Mouse (Mus musculus): ENCODE data around the gene Gab2.
A peak's percentile ranks its signal among the peaks of the same experiment; 100 is the strongest.

Gene Gab2

DNA sequence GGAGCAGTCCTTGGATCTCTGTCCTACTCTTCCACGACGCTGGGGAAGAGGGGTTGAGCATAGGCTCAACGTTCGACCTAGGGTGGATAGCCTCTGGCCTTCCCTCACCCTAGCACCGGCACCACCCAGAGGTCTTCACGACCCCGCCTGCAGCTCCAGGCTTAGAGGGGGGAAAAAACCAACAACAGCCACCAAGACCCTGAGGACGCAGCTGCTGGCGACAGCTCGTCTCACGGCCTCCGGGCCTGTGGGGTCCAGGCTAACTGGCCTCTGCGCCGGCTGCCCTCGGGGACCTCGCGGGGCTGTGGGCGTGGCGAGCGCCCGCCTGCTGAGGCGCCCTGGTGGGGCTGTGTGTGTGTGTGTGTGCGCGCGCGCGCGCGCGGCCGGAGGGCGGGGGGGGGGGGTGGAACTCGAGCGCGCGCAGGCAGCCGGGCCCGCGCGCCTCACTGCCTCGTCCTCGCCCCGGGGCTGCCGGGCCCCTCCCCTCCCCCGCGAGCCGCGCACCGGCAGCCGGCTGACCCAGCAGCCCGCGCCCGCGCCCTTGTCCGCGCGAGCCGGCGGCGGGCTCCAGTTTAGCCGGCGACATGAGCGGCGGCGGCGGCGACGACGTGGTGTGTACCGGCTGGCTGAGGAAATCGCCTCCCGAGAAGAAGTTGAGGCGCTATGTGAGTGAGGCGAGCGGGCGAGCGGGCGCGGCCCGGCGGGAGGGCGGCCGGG lies at the start of gene Gab2:
TSS of gene Gab2 (plus strand) at position 345 of the 717 bp plus-strand sequence.
- peak; percentile 69 for DNase-seq (ENCODE audit: low read depth, low spot score)

DNA sequence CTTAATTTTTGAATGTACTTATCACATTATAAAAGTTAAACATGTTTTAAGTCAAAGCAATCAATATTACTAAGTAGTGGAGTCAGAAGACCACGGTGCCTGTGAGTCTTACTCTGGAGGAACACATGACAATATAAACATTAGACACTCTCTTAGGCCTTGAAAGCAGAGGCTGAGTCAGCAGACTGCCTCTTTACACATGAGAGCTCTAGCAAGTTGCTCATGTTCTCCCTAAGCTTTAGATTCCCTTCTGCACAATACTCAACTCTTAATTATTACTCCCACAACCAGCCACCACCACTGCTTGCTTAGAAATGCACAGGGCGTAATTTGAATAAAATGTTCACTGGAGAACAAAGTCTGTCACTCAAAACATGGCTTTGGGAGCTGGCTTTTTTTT lies 49.0 kb upstream of the Gab2 start:
- peak; percentile 66 for DNase-seq (ENCODE audit: low read depth, low spot score)

DNA sequence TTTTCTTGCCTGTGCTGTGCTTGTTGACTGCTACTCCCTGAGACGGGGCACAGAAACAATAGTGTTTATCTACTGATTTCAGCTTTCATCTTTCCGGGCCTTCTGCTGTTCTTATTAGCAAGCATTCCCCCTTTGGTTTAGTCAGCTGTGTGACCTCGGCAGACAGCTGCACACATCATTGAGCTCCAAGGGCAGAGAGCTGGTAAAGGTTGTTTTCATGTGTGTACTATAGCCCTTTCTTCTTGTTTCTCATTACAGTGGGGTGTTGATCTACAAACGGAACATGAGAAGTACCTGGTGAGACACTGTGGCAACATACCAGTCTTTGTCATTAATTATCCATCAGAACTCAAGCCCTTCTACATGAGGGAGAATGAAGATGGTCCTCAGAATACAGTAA lies 41.7 kb upstream of the Gab2 start:
- DNase-seq (ENCODE audit: low read depth, low spot score): no peak

DNA sequence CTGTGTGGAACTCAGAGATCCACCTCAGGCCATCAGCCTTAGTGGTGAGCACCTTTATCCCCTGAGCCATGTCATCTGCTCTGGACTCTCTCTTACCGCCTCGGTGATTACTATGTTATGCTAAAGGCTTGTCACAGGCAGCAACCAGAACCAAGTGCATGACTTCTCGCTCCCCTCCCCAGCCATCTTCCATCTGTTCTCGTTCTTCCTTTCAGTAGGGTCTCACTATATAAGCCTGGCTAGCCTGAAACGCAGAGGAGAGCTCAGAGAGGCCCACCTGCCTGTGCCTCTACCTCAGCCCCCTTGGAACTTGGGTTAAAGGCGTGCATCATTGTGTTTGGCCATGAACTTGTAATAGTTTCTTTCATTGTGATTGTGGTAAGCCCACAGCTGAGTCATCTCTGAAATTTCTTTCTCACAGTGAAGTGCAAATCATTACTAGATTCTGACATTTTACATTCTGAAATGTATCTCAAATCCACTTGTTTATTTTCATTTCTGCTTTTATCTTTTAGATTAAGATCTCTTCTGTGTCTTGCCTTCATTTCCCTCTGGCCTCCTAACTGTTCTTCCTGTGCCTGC lies 39.4 kb upstream of the Gab2 start:
- no peak for DNase-seq (ENCODE audit: low read depth, low spot score)

DNA sequence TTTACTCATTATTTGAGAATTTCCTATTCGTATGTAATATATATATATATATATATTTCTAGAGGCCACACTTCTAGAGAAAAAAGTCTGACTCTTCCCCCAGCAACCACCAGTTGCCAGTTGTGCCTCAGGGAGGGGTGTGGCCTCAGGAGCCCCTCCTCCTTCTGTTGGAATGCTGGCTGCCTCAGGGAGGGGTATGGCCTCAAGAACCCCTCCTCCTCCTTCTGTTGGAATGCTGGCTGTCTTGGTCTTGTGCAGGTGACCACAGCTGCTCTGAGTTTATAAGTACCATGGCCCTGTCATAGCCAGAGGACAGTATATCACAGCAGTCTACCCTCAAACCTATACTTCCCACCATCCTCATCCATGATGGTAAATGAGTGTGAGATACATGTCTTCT lies 38.4 kb upstream of the Gab2 start:
- no peak for DNase-seq (ENCODE audit: low read depth, low spot score)

DNA sequence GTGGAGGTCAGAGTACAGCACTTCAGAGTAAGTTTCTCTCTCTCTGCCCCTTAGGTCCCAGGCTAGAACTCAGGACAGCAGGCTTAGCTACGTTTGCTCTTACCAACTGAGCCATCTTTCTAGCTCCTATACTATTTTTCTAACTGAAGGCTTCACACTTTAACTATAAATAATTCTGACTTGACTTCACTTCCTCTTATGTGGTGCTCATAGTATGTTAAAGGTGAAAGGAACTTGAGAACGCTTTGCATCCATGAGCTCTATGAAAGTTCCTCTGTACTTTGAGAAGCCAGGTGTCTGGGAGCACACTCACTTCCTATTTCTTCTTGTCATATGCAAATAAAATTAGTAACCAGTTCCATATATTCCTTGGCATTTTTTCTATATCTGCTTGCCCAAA lies 20.4 kb upstream of the Gab2 start:
- no peak for DNase-seq (ENCODE audit: low read depth, low spot score)

DNA sequence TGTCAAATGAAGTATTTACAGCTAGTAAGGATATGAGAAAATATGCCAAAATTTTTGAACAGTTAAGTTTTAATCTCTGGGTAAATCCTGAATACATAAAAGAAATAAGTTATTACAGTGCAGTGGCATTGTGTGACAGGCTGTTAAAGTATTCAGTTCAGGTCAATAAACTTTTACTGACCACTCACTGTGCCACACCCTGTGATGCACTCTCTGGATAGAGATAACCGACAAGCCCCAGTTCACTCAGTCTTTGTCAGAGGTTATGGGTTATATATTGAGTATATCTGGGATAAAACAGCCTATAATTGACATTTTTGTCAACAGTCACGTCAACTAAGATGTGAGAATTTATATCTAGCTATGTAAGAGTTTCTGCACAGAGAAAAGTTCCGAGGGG lies 9.9 kb upstream of the Gab2 start:
- DNase-seq (ENCODE audit: low read depth, low spot score): no peak

DNA sequence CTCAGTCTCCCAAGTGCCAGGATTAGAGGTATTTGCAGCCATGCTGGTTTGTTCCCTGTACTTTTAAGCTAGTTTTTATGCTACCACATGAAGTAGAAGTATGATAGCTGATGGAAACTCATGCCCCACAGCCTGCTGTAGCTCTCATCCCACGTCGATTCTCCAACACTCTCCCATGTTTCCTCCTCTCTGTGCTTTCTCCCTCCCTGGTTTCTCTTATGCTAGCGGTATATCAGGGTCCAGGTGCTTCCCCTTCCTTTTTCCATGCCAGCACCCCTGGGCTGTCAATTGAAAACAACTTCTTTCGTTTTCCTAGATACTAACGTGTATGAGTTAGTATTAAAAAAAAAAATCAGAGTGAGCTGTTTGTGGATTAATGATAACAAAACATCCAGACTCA lies 9.3 kb upstream of the Gab2 start:
- DNase-seq (ENCODE audit: low read depth, low spot score): no peak

DNA sequence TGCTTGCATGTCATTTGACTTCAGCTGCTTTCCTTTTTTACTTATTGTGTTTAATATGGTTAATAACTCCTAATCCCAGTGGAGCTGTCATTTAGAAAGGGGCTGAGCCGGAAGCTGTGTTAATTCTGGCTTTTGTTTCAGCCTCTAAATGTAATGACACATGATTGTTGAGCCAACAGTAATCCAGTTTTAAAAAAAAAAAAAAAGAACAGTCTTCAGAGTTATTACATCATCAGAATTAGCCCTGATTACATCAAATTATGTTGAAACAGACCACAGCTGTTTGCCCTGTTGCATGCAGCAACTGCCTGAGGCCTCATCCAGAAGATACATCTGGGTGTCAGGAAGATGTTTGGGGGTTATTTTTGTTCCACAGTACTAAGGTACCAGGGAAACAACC lies 6.4 kb upstream of the Gab2 start:
- no peak for DNase-seq (ENCODE audit: low read depth, low spot score)

DNA sequence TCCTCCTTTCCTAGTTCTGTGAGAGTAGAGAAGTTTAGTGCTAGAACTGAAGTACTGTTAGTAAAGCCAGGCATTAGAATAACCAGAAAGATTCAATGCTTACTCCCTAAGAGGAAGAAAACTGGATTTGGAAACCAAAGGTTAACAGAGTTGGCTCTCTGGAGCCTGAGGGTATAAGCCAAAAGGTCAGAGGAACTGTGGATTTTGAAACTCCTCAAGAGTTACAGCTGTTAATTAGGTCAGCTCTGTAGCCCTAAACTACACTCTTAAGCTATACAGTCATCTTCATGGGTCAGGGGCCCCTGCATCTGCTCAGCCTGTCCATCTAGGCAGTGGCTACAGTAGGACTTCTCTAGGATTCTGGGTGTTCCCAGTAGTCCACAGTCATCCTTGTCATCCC lies 4.4 kb upstream of the Gab2 start:
- no peak for DNase-seq (ENCODE audit: low read depth, low spot score)

DNA sequence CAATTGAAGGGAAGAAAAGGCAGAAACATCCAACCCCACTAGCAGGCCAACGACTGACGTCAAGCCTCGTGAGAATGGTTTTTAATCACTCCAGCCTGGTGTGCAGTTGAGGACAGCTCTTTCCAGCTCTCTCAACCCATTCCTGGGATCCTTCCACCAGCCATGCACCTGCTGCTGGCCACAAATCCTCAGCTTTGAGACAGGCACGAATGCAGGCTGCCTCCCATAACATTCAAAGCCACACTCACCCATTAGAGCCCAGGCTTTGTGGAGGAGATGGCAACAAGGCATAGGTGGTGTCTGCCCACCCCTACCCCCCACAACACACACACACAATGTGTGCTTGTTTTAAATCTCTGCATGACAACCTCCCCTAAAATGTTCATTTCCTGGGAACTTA lies 2.7 kb upstream of the Gab2 start:
- DNase-seq (ENCODE audit: low read depth, low spot score): no peak

DNA sequence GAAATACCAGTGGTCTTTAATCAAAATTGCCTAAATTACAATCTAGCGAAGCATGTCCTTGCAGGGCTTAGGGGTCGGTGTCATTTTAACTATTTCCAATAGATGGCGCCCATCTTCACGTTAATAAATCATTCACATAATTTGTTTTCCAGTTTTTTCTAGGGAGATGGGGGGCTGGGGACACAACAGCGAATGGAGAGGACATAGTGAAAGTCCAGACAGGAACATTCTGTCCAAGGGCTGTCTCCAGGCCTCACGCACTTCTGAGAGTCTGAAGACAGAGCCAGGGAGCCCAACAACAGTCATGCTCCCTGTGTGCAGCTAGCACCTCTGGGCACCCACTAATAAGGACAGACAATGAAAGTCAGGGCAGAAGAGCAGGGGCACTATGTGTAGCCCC lies 2.2 kb upstream of the Gab2 start:
- DNase-seq (ENCODE audit: low read depth, low spot score): peak; percentile 76

DNA sequence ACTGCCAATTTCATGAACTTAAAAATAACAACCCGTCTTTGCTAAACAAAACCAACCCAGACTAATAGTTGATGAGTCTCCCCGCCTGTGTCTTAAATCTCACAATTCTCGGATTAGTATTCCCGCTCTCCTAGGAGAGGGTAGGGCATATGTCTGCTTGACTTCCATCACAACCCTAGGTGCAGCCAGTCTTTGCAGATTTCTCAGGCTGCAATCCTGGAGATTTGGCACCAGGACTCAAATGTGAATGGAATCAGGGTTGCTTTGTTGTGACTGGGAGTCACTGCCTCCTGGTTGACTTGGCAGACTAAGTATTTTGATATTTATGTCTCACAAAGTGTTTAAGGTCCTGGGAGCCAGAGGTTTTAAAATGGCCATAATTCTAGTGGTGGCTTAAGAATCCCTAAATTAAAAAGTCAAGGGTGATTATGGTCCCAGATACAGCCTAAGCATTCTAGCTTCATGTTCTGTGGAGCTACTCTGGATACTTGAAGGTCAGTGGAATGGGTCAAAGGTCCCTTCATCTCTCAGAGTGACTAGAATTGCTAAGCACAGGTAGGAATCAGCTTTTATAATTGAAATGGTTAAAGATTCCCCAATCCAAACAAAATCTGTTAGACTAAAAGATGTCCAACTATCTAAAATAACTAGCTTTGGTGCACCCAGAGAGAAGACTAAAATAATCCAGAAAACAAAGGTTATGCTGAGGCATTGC lies 1.6 kb upstream of the Gab2 start:
- DNase-seq (ENCODE audit: low read depth, low spot score): no peak

DNA sequence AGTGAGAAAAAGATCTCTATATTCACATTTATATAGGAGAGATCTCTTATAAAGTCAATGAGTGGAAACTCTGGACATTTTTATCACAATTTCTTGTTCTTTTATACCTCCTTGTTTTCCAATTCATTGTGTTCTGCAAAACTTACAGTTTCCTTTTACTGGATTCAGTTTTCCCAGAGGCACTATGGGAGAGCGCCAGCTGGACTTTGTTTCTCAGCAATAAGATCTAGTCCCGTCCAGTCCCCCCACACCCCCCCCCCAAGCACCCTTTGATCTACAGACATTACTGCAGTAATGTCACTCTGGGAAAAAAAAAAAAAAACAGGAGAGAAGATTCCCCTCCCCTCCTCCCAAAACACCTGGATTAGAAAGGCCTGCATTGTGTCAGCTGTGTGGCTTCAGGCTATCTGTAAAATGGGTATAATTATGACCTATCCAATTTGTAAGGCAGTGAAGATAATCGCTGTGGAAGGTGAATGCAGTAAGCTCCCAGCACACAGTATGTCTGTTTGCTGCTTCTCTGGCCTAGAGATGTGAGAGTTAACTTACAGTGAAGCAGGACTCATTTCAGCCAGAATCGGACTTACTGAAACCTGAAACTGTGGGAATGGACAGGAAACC lies 655 bp upstream of the Gab2 start:
- no peak for DNase-seq (ENCODE audit: low read depth, low spot score)

DNA sequence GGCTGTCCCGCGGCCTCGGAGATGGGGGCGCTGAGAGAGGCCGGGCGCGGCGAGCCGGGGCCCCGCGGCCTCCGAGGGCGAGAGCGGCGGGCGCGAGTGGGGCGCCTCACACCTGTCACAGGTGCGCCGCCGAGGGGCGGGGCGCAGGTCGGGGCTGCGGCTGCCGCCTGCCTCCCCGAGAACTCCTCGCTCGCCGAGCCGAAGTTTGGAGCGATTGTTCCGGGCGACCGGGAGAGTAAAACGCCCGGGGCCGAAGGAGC lies 503 bp downstream of the Gab2 start:
- DNase-seq (ENCODE audit: low read depth, low spot score): no peak

DNA sequence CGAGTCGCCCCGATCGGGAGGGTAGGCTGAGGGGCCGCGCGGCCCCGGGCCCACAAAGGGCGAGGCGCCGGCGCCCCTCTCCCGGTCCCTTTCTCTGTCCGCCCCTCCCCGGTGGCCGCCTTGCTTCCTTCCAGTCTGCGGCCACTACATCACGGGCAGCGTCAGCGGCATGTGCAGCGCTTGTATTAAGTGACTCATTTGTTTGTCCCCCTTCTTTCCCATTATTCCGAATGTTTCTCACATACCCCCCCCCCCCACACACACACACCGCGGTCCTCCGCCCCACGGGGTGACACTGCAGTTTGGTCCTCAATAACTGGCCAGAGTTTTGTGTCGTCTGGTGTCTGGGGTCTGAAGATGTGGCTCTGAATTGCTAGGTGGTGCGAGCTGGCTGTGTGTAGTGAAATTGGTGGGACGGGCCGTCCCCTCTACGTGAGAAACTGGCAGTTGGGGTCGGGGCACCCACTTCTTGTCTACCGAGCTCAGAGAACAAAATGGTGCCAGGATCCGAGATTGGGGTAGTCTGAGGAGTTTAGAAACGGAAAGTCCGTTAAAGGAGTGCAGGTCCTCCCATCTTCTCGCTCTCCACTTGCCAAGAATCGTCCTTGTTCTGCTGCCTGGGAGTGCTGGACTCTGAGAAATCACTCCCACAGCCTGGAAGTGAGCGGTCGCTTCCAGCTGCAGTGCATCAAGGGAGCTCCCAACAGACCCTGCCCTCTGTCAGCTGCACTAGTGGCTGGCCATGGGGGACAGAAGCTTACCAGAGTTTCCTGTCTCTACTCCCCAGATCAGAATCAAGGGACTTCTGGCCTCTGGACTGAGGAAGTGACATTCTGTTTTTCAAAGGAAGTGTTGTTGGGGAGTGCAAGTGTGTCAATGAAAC lies 1.1 kb downstream of the Gab2 start:
- DNase-seq (ENCODE audit: low read depth, low spot score): peak; percentile 55

DNA sequence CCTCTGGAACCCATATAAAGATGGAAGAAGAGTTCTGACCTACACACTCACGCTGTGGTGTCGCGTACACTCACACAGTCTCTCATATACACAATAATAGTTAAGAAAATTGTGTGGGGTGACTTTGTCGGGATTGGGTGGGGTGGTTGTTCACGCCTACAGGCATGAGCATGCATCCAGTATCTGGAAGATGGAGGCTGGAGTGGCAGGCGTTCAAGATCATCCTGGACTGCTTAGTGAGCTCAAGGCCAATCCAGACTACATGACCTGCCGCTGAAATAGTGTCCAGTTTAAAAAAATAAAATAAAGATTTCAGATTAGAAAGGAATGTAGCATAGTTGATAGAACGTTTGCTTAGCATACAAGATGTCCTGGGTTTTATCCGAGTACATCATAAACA lies 2.2 kb downstream of the Gab2 start:
- no peak for DNase-seq (ENCODE audit: low read depth, low spot score)

DNA sequence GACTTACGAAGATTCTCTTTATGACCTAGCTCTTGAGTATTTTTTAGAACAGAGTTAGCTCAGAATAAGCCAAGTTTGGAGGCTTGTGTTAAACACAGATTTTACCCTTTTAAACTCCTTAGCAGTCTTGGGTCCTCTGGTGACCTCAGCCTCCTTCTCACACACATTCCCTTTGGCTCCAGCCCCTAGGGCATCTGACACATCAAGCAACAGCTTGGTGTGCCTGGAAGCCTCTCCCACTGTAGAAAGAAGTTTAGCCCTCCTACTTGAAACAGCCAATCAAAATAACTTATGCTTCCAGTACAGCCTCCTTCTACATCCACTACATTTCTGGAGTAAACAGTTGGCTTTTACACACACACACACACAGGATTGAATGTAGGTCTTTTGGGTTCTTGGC lies 2.8 kb downstream of the Gab2 start:
- DNase-seq (ENCODE audit: low read depth, low spot score): no peak

DNA sequence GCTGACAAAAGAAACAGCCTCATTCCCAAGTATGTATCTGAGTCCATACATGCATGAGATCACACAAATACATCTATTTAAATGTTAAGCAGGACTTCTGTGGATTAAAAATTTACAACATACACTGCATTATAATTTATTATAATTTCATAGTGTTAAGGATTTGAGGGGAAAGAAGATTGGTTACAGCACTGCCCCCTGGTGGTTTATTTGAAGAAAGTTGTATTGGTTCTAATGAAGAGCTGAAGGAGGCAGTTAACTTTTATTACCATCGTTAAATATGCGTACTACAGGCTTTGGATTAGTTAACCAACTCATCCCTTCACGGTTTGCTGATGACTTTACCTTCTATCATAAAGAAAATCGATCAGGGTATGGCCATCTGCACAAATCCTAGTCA lies 3.9 kb downstream of the Gab2 start:
- DNase-seq (ENCODE audit: low read depth, low spot score): peak; percentile 75

DNA sequence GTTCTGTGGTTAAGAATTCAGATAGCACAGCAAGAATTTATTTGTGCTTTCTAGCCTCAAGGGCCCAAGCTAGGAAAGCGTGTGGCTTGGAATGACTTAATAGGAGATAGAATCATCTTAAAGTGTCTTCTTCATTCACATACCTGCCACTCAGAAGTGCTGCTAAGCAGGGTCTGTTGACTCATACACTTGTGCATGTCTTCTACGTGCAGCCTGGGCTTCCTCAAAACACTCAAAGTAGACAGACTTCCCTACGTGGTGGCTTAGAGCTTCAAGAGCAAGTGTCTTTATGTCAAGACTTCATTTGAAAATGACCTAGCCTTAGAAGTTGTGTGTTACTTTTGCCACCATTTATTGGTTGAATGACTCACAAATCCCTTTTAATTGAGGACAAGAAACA lies 12.9 kb downstream of the Gab2 start:
- no peak for DNase-seq (ENCODE audit: low read depth, low spot score)

DNA sequence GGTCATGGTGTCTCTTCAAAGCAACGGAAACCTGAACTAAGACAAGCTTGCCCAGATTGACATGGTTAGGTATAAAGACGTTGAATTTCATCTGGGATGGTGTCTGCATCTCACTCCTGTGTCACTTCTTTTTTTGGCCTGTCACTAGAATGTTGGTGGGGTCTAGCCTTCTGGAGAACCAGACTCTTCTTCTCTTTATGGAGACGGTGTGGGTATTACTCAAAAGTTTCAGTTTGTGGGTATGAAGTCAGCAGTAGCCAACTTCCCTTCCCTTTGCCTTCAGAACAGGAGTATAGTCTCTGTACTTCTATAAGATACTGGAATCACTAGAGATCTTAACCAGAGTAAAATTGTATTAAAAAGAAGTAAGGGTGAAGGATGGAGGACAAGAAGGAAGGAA lies 26.7 kb downstream of the Gab2 start:
- no peak for DNase-seq (ENCODE audit: low read depth, low spot score)

DNA sequence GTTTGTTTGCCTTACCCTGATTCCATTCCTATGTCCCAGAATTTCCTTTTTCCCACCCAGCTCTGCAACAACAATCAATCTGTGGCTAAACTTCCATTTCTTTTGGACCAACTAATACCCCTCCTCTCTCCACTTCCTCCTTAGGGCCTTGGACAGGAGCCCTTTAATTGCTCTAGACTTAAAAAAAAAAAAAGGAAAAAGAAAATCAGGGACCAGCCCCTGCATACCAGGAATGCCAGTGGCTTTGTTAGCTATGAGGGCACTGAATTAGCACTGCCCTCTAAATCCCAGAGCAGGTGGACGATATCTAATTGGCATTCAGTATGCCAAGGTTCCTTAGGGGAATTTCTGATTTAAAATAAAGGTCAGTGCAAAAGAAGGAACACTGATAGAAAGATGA lies 47.6 kb downstream of the Gab2 start:
- no peak for DNase-seq (ENCODE audit: low read depth, low spot score)

Data from brain, adult 2 months (tissue).